Mouse (Mus musculus) heart, embryonic 12.5 days (tissue): ENCODE results near the gene Lpin3. TPM values are rescaled to one million over a fixed set of nuclear protein-coding genes. Genes with fewer than 3 reads are reported as not detected.
A peak's percentile ranks its signal among the peaks of the same experiment; 100 is the strongest.

ENCODE experiments used
- ATAC-seq: fragments of 200-750 bp; cut with Nextera tagmentation; 2 replicates; pipeline ENCODE4 v1.8.0; 2017; ENCODE audit warnings: moderate TSS enrichment, moderate library complexity; ENCODE audit not compliant: insufficient number of reproducible peaks, low FRiP score
- H3K27ac ChIP-seq: fragments of 300-500 bp; sonication (generic); 2 replicates; pipeline ENCODE4 v1.5.1; 2016; ENCODE audit warnings: mild to moderate bottlenecking, moderate library complexity; ENCODE audit not compliant: poor library complexity, severe bottlenecking
- H3K27me3 ChIP-seq: fragments of 300-500 bp; sonication (generic); replicated peaks from 2 replicates; pipeline ENCODE4 v1.6.1; 2016; ENCODE audit warnings: mild to moderate bottlenecking, moderate library complexity
- H3K36me3 ChIP-seq: fragments of 300-500 bp; sonication (generic); 2 replicates; pipeline ENCODE4 v1.6.1; 2016; ENCODE audit warnings: mild to moderate bottlenecking, moderate library complexity
- H3K4me1 ChIP-seq: fragments of 300-500 bp; sonication (generic); replicated peaks from 2 replicates; pipeline ENCODE4 v1.6.1; 2016; ENCODE audit warnings: mild to moderate bottlenecking
- H3K4me2 ChIP-seq: fragments of 300-500 bp; sonication (generic); 2 replicates; pipeline ENCODE4 v1.6.1; 2016; ENCODE audit warnings: mild to moderate bottlenecking, moderate library complexity
- H3K4me3 ChIP-seq: fragments of 300-500 bp; sonication (generic); 2 replicates; pipeline ENCODE4 v1.5.1; 2016; ENCODE audit warnings: mild to moderate bottlenecking
- H3K9ac ChIP-seq: fragments of 300-500 bp; sonication (generic); 2 replicates; pipeline ENCODE4 v1.6.1; 2016; ENCODE audit warnings: mild to moderate bottlenecking, moderate library complexity
- H3K9me3 ChIP-seq: fragments of 300-500 bp; sonication (generic); replicated peaks from 2 replicates; pipeline ENCODE4 v1.6.1; 2016; ENCODE audit warnings: mild to moderate bottlenecking, moderate library complexity
- WGBS: fragments of 180-500 bp; shearing (Covaris S2); methylation state at CpG from one replicate; pipeline ENCODE4 v1.1.7; 2016; 5-methylcytosine and 5-hydroxymethylcytosine counted together
- polyA plus RNA-seq: library from polyadenylated mRNA; unstranded; fragments of >200 nt; fragmentation: Nextera tagmentation; extraction: Ambion mirVana; gene quantifications from 2 replicates; pipeline ENCODE4 v1.2.1, GENCODE M21; 2016

Lpin3 gene
- polyA plus RNA-seq, 1 experiment from 2014 or later, result 2.3 TPM

GRCm38 (mm10) chr2:160869446-160869845 is 11.0 kb upstream of the Lpin3 start:
- 73% methylated on average over 3 of the region's 3 CpGs for WGBS
- peaks cover 7% of the 10 kb centered on the region for H3K4me1 ChIP-seq

GRCm38 (mm10) chr2:160871310-160871709 is 9.2 kb upstream of the Lpin3 start:
- ATAC-seq, result no peak
- no peaks in the 10 kb centered on the region for H3K36me3 ChIP-seq
- no peak overlapping the region for H3K27ac ChIP-seq
- H3K9me3 ChIP-seq, result no peaks in the 10 kb centered on the region; the same call in 1 of the 2 replicates
- no peak overlapping the region for H3K4me2 ChIP-seq
- H3K27me3 ChIP-seq, result no peaks in the 10 kb centered on the region
- no peak overlapping the region for H3K9ac ChIP-seq
- H3K4me1 ChIP-seq, result peaks cover 7% of the 10 kb centered on the region
- whole genome bisulfite sequencing, result 89% methylated on average over 3 of the region's 3 CpGs
- no peak overlapping the region for H3K4me3 ChIP-seq

More at GRCm38 (mm10) chr2:160869446-160869845, 11.0 kb upstream of the Lpin3 start:
- no peak for ATAC-seq
- Histone ChIP-seq H3K4me3 (no peak overlapping the region), H3K36me3 (no peaks in the 10 kb centered on the region), H3K27me3 (no peaks in the 10 kb centered on the region), H3K9me3 (no peaks in the 10 kb centered on the region), H3K9ac (no peak overlapping the region), H3K27ac (no peak overlapping the region), H3K4me2 (no peak overlapping the region)

DNA sequence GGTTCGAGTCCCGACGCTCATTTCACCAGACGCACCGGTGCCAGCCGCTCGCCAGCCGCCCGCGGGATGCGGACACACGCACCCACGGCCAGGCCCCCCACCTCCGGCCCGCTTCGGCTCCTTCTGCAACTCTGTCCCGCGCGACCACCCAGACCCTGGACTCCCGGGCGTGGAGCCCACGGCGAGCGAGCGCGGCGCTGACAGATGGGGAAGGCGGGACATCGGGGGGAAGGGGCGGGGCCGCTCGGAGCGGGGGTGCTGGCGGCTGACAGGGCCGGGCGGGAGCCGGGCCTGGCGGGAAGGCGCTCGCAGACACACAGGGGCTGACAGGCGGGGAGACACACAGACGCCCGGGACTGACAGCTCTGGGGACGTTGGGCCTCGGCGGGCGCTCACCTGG is 8.1 kb upstream of the Lpin3 start:
- peak; percentile 91 for ATAC-seq
- Histone ChIP-seq H3K4me1 (peaks cover 7% of the 10 kb centered on the region), H3K9ac (peak overlapping the region; percentile 98), H3K4me2 (peak overlapping the region; percentile 77), H3K9me3 (no peaks in the 10 kb centered on the region; the same call in 1 of the 2 replicates), H3K36me3 (no peaks in the 10 kb centered on the region), H3K27me3 (no peaks in the 10 kb centered on the region), H3K27ac (peak overlapping the region; percentile 97), H3K4me3 (peak overlapping the region; percentile 87)
- WGBS, result 0% methylated on average over 47 of the region's 47 CpGs

DNA sequence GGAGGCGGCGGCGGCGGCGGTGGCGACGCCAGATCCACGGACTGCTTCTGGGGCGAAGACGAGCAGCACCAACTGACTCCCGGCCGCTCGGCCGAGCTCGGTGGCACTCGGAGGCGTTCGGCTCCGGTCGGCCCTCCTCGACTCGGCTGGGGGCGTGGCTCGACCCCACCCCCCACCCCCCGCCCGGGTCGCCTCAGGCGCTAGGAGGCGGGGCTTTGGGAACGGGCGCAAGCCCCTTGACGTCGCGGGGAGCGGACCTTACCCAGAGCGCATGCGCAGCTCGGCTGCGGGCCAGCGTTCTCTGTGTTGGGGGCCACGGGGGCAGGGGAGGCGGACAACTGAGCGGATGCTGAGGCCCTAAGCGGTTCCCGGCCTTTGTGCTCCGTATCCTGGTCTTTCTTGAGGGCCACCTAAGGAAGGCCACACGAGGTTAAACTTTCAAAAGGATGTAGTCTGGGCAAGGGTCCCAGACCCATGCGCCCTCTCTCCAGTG is 7.5 kb upstream of the Lpin3 start, which contains the start of gene Zhx3:
Zhx3 (minus strand) TSS at position 109 of the 493 bp plus-strand sequence.
- Histone ChIP-seq H3K9ac (peak within 1 kb of the TSS; percentile 98), H3K36me3 (no peaks in the 10 kb centered on the region), H3K4me1 (peaks cover 7% of the 10 kb centered on the region), H3K9me3 (no peaks in the 10 kb centered on the region; the same call in 1 of the 2 replicates), H3K4me3 (peak within 1 kb of the TSS; percentile 87), H3K27ac (peak within 1 kb of the TSS; percentile 97), H3K27me3 (no peaks in the 10 kb centered on the region), H3K4me2 (peak within 1 kb of the TSS; percentile 77)
- ATAC-seq, result peak; percentile 98
- 1% methylated on average over 34 of the region's 48 CpGs for WGBS

DNA sequence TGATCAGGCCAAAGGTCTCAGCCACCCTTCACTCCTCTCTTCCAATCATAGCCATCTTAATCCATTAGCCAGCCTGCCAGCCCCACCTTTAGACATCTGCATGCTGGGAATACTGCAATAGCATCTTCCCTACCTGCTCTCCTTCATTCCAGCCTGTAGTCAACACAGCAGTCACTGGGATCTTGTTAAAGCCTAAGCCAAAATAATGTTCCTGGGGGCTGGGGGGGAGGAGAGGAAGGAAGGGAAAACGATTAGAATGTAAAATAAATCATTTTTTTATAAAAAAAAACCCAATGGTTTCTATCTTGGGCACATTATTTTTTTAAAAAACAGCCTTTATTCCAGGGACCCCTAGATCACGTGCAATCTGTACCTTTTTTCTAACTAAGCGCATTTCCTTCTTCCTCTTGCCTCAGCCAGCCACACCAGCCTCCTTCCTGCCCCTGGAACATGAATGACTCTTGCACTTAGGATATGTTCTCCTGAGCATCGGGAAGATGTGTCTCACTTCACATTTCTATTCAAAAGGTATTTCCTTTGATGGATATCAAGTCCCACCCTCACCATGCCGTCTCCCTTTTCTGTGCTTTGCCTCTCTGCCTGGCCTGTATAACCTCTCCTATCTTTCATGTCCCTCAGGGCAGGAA is 6.1 kb upstream of the Lpin3 start:
- Histone ChIP-seq H3K27me3 (no peaks in the 10 kb centered on the region), H3K4me1 (peaks cover 7% of the 10 kb centered on the region), H3K4me2 (no peak overlapping the region), H3K36me3 (no peaks in the 10 kb centered on the region), H3K27ac (no peak overlapping the region), H3K4me3 (no peak overlapping the region), H3K9ac (no peak overlapping the region), H3K9me3 (no peaks in the 10 kb centered on the region; the same call in 1 of the 2 replicates)
- WGBS, result 70% methylated on average over 5 of the region's 5 CpGs
- no peak for ATAC-seq

DNA sequence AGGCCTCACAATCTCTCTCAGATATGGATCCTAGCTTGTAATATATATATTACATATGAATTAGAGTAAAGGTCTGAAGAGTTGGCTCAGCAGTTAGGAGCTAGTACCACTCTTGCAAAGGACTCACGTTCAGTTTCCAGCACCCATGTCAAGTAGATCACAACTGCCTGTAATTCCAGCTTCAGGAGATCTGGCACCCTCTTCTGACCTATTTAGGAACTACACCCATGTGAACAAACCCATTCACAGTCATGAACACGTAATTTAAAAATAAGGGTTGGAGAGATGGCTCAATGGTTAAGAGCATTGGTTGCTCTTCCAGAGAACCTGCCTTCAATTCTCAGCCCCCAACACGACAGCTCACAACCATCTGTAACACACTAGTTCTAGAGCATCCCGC is 4.4 kb upstream of the Lpin3 start:
- Histone ChIP-seq H3K4me1 (peaks cover 19% of the 10 kb centered on the region), H3K36me3 (no peaks in the 10 kb centered on the region), H3K9me3 (no peaks in the 10 kb centered on the region; the same call in 1 of the 2 replicates), H3K27me3 (no peaks in the 10 kb centered on the region), H3K27ac (no peak overlapping the region), H3K9ac (no peak overlapping the region), H3K4me3 (no peak overlapping the region), H3K4me2 (no peak overlapping the region)
- ATAC-seq, result no peak
- 79% methylated on average over 4 of the region's 4 CpGs for WGBS

DNA sequence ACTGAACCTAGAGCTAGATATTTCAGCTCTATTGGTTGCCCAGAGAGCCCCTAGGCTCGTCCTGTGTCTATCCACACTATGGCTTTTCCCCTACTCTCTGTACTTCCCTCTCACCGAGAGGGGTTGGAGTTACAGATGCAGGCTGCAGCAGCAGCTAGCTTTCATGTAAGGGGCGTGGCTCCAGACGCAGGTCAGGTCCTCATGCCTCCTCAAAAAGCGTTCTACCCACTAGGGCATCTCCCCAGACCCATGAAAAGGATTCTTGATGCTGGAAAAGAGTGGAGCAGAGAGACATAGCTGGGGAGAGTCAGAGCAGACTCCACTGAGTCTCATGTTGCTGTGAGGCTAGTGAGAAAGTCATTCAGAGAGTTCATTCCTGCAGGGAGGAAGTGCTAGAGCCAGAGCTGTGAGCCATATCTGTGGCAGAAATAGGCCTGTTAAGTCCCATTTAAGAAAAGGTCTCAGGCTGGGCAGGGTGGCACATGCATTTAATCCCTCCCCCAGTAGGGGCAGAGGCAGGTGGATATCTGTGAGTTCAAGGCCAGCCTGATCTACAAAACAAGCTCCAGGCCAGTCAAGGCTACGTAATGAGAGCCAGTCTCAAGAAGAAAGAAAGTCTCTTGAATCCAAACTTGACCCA is 1.1 kb downstream of the Lpin3 start:
- ATAC-seq, result no peak
- WGBS, result 50% methylated on average over 6 of the region's 6 CpGs
- Histone ChIP-seq H3K4me2 (no peak overlapping the region), H3K4me3 (no peak overlapping the region), H3K27me3 (no peaks in the 10 kb centered on the region), H3K9me3 (no peaks in the 10 kb centered on the region), H3K4me1 (peaks cover 17% of the 10 kb centered on the region), H3K27ac (no peak overlapping the region), H3K9ac (no peak overlapping the region), H3K36me3 (no peaks in the 10 kb centered on the region)

GRCm38 (mm10) chr2:160882436-160882835 is 2.0 kb downstream of the Lpin3 start:
- H3K4me2 ChIP-seq, result no peak overlapping the region
- no peaks in the 10 kb centered on the region for H3K9me3 ChIP-seq
- H3K27ac ChIP-seq, result no peak overlapping the region
- no peak overlapping the region for H3K4me3 ChIP-seq
- H3K27me3 ChIP-seq, result no peaks in the 10 kb centered on the region
- no peak for ATAC-seq
- no peak overlapping the region for H3K9ac ChIP-seq
- H3K4me1 ChIP-seq, result peaks cover 17% of the 10 kb centered on the region
- 78% methylated on average over 5 of the region's 5 CpGs for WGBS
- H3K36me3 ChIP-seq, result no peaks in the 10 kb centered on the region

GRCm38 (mm10) chr2:160883912-160884311 is 3.4 kb downstream of the Lpin3 start:
- no peak overlapping the region for H3K4me2 ChIP-seq
- 70% methylated on average over 4 of the region's 4 CpGs for whole genome bisulfite sequencing

DNA sequence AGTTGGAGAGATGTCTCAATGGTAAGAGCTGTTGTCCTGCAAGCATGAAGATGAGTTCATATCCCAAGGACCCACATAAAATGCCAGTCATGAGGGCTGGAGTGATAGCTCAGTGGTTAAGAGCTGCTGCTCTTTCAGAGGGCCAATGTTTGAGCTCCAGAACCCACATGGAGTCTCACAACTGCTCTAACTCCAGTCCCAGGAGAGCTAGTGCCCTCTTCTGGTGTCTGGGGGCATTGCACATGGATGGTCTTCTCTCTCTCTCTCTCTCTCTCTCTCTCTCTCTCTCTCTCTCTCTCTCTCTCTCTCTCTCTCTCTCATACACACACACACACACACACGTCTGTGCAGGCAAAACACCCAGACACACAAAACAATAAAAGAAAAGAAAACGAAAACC is 4.4 kb downstream of the Lpin3 start:
- no peak overlapping the region for H3K9ac ChIP-seq
- no peaks in the 10 kb centered on the region for H3K9me3 ChIP-seq
- H3K4me1 ChIP-seq, result peaks cover 31% of the 10 kb centered on the region
- H3K4me2 ChIP-seq, result no peak overlapping the region
- WGBS, result 15% methylated on average over 2 of the region's 2 CpGs
- ATAC-seq, result no peak
- no peaks in the 10 kb centered on the region for H3K36me3 ChIP-seq
- no peak overlapping the region for H3K4me3 ChIP-seq
- 0 out of 2 replicates have a peak, but pooled peaks cover 10% of the 10 kb centered on the region for H3K27me3 ChIP-seq
- no peak overlapping the region for H3K27ac ChIP-seq

More at GRCm38 (mm10) chr2:160883912-160884311, 3.4 kb downstream of the Lpin3 start:
- Histone ChIP-seq H3K4me3 (no peak overlapping the region), H3K4me1 (peaks cover 31% of the 10 kb centered on the region), H3K9ac (no peak overlapping the region), H3K27me3 (0 out of 2 replicates have a peak, but pooled peaks cover 5% of the 10 kb centered on the region), H3K27ac (no peak overlapping the region), H3K36me3 (no peaks in the 10 kb centered on the region), H3K9me3 (no peaks in the 10 kb centered on the region)
- no peak for ATAC-seq

DNA sequence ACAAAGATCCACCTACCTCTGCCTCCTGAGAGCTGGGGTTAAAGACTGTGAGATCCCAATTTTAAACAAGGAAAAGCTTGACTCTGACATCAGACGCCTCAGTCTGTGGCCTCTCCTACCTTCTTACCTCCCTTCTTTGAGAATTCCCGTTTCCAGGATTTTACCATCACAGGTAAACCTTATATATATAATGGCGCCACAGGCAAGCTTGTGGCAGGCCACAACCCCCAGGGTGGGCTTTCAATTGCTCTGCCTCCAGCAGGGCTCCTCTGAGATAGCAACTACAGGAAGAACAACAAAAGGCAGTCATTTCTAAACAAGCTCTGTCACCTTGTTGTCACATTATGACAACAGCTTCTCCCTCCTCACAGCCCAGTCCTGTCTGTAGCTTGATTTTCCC is 5.8 kb downstream of the Lpin3 start:
- ATAC-seq, result no peak
- H3K36me3 ChIP-seq, result no peaks in the 10 kb centered on the region
- peaks cover 17% of the 10 kb centered on the region for H3K4me1 ChIP-seq
- peaks cover 16% of the 10 kb centered on the region; the same call in 1 of the 2 replicates for H3K27me3 ChIP-seq
- no peaks in the 10 kb centered on the region for H3K9me3 ChIP-seq
- H3K9ac ChIP-seq, result no peak overlapping the region
- WGBS, result 62% methylated on average over 3 of the region's 3 CpGs
- no peak overlapping the region for H3K4me2 ChIP-seq
- H3K4me3 ChIP-seq, result no peak overlapping the region
- no peak overlapping the region for H3K27ac ChIP-seq
